Mouse (Mus musculus): ENCODE measurements at regions not wholly inside any gene's neighbourhood (a gene's known extent, or its start where the extent isn't known, plus 50 kb on each side); places are given as distances from the start of the nearest gene placed in this dataset.

GRCm38 (mm10) chr7:138051696-138052095, 345.8 kb downstream of the Tcerg1l start:
- Histone ChIP-seq H3K27ac (replicated peaks) (no peak overlapping the region), H3K4me3 (ENCODE audit: low read depth, low read length) (no peak overlapping the region), H3K9me3 (ENCODE audit: control insufficient read depth, low read length) (no peaks in the 10 kb centered on the region), H3K36me3 (ENCODE audit: control insufficient read depth, insufficient read depth, low read length) (no peaks in the 10 kb centered on the region), H3K4me1 (replicated peaks; ENCODE audit: control insufficient read depth, insufficient read depth) (no peaks in the 10 kb centered on the region), H3K4me2 (replicated peaks; ENCODE audit: low read depth) (no peak overlapping the region), H3K9ac (ENCODE audit: low read length) (no peak overlapping the region), H3K27me3 (ENCODE audit: control insufficient read depth, insufficient read depth, low read length) (no peaks in the 10 kb centered on the region)
- no peak for TF ChIP-seq EP300 (optimal IDR thresholded peaks at IDR 0.05)
- 31% methylated on average over 2 of the region's 2 CpGs for WGBS
- DNase-seq (ENCODE audit: low spot score) (no peak), ATAC-seq (ENCODE audit: low FRiP score, low TSS enrichment) (no peak)

GRCm38 (mm10) chr7:138054756-138055155, 342.8 kb downstream of the Tcerg1l start:
- no peak for ATAC-seq (ENCODE audit: low FRiP score, low TSS enrichment)
- 79% methylated on average over 8 of the region's 8 CpGs for WGBS
- H3K4me3 ChIP-seq (ENCODE audit: low read depth, low read length), result no peak overlapping the region

GRCm38 (mm10) chr7:138061116-138061515, 336.4 kb downstream of the Tcerg1l start:
- ATAC-seq (ENCODE audit: low FRiP score, low TSS enrichment) (no peak), DNase-seq (ENCODE audit: low spot score) (no peak)
- WGBS, result 27% methylated on average over 7 of the region's 7 CpGs
- no peak for TF ChIP-seq EP300 (optimal IDR thresholded peaks at IDR 0.05)
- TF ChIP-seq CTCF (IDR thresholded peaks at IDR 0.05; ENCODE audit: low read depth), result no peak
- no peak overlapping the region for H3K4me2 ChIP-seq (replicated peaks; ENCODE audit: low read depth)
- no peak overlapping the region for H3K9ac ChIP-seq (ENCODE audit: low read length)
- H3K4me3 ChIP-seq (ENCODE audit: low read depth, low read length), result no peak overlapping the region
- H3K27ac ChIP-seq (replicated peaks), result no peak overlapping the region
- no peaks in the 10 kb centered on the region for H3K4me1 ChIP-seq (replicated peaks; ENCODE audit: control insufficient read depth, insufficient read depth)
- H3K9me3 ChIP-seq (ENCODE audit: control insufficient read depth, low read length), result no peaks in the 10 kb centered on the region
- H3K27me3 ChIP-seq (ENCODE audit: control insufficient read depth, insufficient read depth, low read length), result no peaks in the 10 kb centered on the region
- H3K36me3 ChIP-seq (ENCODE audit: control insufficient read depth, insufficient read depth, low read length), result no peaks in the 10 kb centered on the region

More at GRCm38 (mm10) chr7:138054756-138055155, 342.8 kb downstream of the Tcerg1l start:
- H3K36me3 ChIP-seq (ENCODE audit: control insufficient read depth, insufficient read depth, low read length), result no peaks in the 10 kb centered on the region
- no peak overlapping the region for H3K9ac ChIP-seq (ENCODE audit: low read length)
- H3K27ac ChIP-seq (replicated peaks), result no peak overlapping the region
- H3K4me2 ChIP-seq (replicated peaks; ENCODE audit: low read depth), result no peak overlapping the region
- no peak for DNase-seq (ENCODE audit: low spot score)
- no peak for TF ChIP-seq CTCF (IDR thresholded peaks at IDR 0.05; ENCODE audit: low read depth)
- TF ChIP-seq EP300 (optimal IDR thresholded peaks at IDR 0.05), result no peak
- H3K27me3 ChIP-seq (ENCODE audit: control insufficient read depth, insufficient read depth, low read length), result no peaks in the 10 kb centered on the region
- no peaks in the 10 kb centered on the region for H3K9me3 ChIP-seq (ENCODE audit: control insufficient read depth, low read length)
- no peaks in the 10 kb centered on the region for H3K4me1 ChIP-seq (replicated peaks; ENCODE audit: control insufficient read depth, insufficient read depth)

GRCm38 (mm10) chr7:138066921-138067320, 330.6 kb downstream of the Tcerg1l start:
- no peak for DNase-seq (ENCODE audit: low spot score)
- Histone ChIP-seq H3K4me2 (replicated peaks; ENCODE audit: low read depth) (no peak overlapping the region), H3K27ac (replicated peaks) (no peak overlapping the region), H3K4me3 (ENCODE audit: low read depth, low read length) (no peak overlapping the region), H3K36me3 (ENCODE audit: control insufficient read depth, insufficient read depth, low read length) (no peaks in the 10 kb centered on the region), H3K27me3 (ENCODE audit: control insufficient read depth, insufficient read depth, low read length) (no peaks in the 10 kb centered on the region), H3K4me1 (replicated peaks; ENCODE audit: control insufficient read depth, insufficient read depth) (no peaks in the 10 kb centered on the region), H3K9ac (ENCODE audit: low read length) (no peak overlapping the region), H3K9me3 (ENCODE audit: control insufficient read depth, low read length) (no peaks in the 10 kb centered on the region)
- WGBS, result 82% methylated on average over 4 of the region's 4 CpGs
- no peak for ATAC-seq (ENCODE audit: low FRiP score, low TSS enrichment)
- no peak for TF ChIP-seq EP300 (optimal IDR thresholded peaks at IDR 0.05)
- TF ChIP-seq CTCF (IDR thresholded peaks at IDR 0.05; ENCODE audit: low read depth), result no peak

GRCm38 (mm10) chr7:138075231-138075630, 322.3 kb downstream of the Tcerg1l start:
- no peak overlapping the region for H3K9ac ChIP-seq (ENCODE audit: low read length)
- no peak overlapping the region for H3K4me2 ChIP-seq (replicated peaks; ENCODE audit: low read depth)
- no peaks in the 10 kb centered on the region for H3K27me3 ChIP-seq (ENCODE audit: control insufficient read depth, insufficient read depth, low read length)
- no peaks in the 10 kb centered on the region for H3K4me1 ChIP-seq (replicated peaks; ENCODE audit: control insufficient read depth, insufficient read depth)
- WGBS, result 49% methylated on average over 3 of the region's 3 CpGs
- no peak overlapping the region for H3K4me3 ChIP-seq (ENCODE audit: low read depth, low read length)
- DNase-seq (ENCODE audit: low spot score) (no peak), ATAC-seq (ENCODE audit: low FRiP score, low TSS enrichment) (no peak)
- no peak for TF ChIP-seq CTCF (IDR thresholded peaks at IDR 0.05; ENCODE audit: low read depth)
- TF ChIP-seq EP300 (optimal IDR thresholded peaks at IDR 0.05), result no peak
- H3K9me3 ChIP-seq (ENCODE audit: control insufficient read depth, low read length), result no peaks in the 10 kb centered on the region
- H3K27ac ChIP-seq (replicated peaks), result no peak overlapping the region
- no peaks in the 10 kb centered on the region for H3K36me3 ChIP-seq (ENCODE audit: control insufficient read depth, insufficient read depth, low read length)

GRCm38 (mm10) chr7:138083980-138084379, 313.6 kb downstream of the Tcerg1l start:
- Histone ChIP-seq H3K36me3 (ENCODE audit: control insufficient read depth, insufficient read depth, low read length) (no peaks in the 10 kb centered on the region), H3K9ac (ENCODE audit: low read length) (no peak overlapping the region), H3K9me3 (ENCODE audit: control insufficient read depth, low read length) (no peaks in the 10 kb centered on the region), H3K4me3 (ENCODE audit: low read depth, low read length) (no peak overlapping the region), H3K27me3 (ENCODE audit: control insufficient read depth, insufficient read depth, low read length) (no peaks in the 10 kb centered on the region), H3K4me1 (replicated peaks; ENCODE audit: control insufficient read depth, insufficient read depth) (no peaks in the 10 kb centered on the region), H3K4me2 (replicated peaks; ENCODE audit: low read depth) (no peak overlapping the region), H3K27ac (replicated peaks) (no peak overlapping the region)
- peak; percentile 99 for TF ChIP-seq CTCF (IDR thresholded peaks at IDR 0.05; ENCODE audit: low read depth)
- no peak for TF ChIP-seq EP300 (optimal IDR thresholded peaks at IDR 0.05)
- WGBS, result 18% methylated on average over 5 of the region's 5 CpGs
- DNase-seq (ENCODE audit: low spot score) (peak; percentile 90), ATAC-seq (ENCODE audit: low FRiP score, low TSS enrichment) (peak; percentile 69; the same call in 1 of the 2 replicates)

All from stomach, postnatal 0 days (tissue).